Mouse (Mus musculus) midbrain, postnatal 0 days (tissue): ENCODE data around the gene Rnf2. TPM values are rescaled to one million over a fixed set of nuclear protein-coding genes. Genes with fewer than 3 reads are reported as not detected.
"Not testable (repeated sequence)": the region's sequence is repeated elsewhere in the genome, so short reads cannot be mapped to it uniquely, and the experiment has no call there.

Experiments used
- ATAC-seq: fragments of 200-750 bp; cut with Nextera tagmentation; 2 replicates; pipeline ENCODE4 v1.8.0; 2017; ENCODE audit warnings: moderate number of reproducible peaks, mild to moderate bottlenecking, moderate TSS enrichment, moderate library complexity; ENCODE audit not compliant: low FRiP score
- DNase-seq: peaks from one replicate; pipeline ENCODE4 v3.0.0-alpha.2; 2015; ENCODE audit warnings: low spot score
- H3K27ac ChIP-seq: fragments of 300-500 bp; sonication (generic); 2 replicates; pipeline ENCODE4 v1.5.1; 2014; ENCODE audit warnings: low read depth, mild to moderate bottlenecking, low read length, mixed read lengths
- H3K27me3 ChIP-seq: fragments of 300-500 bp; sonication (generic); 2 replicates; pipeline ENCODE4 v1.6.1; 2014; ENCODE audit warnings: low read length, control low read depth, mixed read lengths; ENCODE audit not compliant: insufficient read depth
- H3K36me3 ChIP-seq: fragments of 300-500 bp; sonication (generic); 2 replicates; pipeline ENCODE4 v1.6.1; 2014; ENCODE audit warnings: low read length, control low read depth, mixed read lengths; ENCODE audit not compliant: insufficient read depth
- H3K4me1 ChIP-seq: fragments of 300-500 bp; sonication (generic); 2 replicates; pipeline ENCODE4 v1.6.1; 2014; ENCODE audit warnings: mild to moderate bottlenecking, control low read depth, antibody characterized with exemption, low read length, mixed read lengths; ENCODE audit not compliant: insufficient read depth
- H3K4me2 ChIP-seq: fragments of 300-500 bp; sonication (generic); 2 replicates; pipeline ENCODE4 v1.6.1; 2014; ENCODE audit warnings: low read depth, mild to moderate bottlenecking, low read length, mixed read lengths; ENCODE audit not compliant: poor library complexity, severe bottlenecking
- H3K4me3 ChIP-seq: fragments of 300-500 bp; sonication (generic); 2 replicates; pipeline ENCODE4 v1.5.1; 2014; ENCODE audit warnings: low read depth, mild to moderate bottlenecking, low read length, moderate library complexity
- H3K9ac ChIP-seq: fragments of 300-500 bp; sonication (generic); replicated peaks from 2 replicates; pipeline ENCODE4 v1.6.1; 2014; ENCODE audit warnings: mild to moderate bottlenecking, low read length, moderate library complexity, mixed read lengths; ENCODE audit not compliant: poor library complexity, severe bottlenecking
- H3K9me3 ChIP-seq: fragments of 300-500 bp; sonication (generic); 2 replicates; pipeline ENCODE4 v1.6.1; 2016; ENCODE audit warnings: low read length, control low read depth
- CTCF ChIP-seq: IDR thresholded peaks from 2 replicates; pipeline ENCODE4 v1.5.1; 2016; ENCODE audit warnings: antibody characterized with exemption, mild to moderate bottlenecking
- whole genome bisulfite sequencing: fragments of 180-500 bp; shearing (Covaris S2); extraction: QIAGEN DNeasy Blood & Tissue Kit; methylation state at CpG from one replicate; pipeline ENCODE4 v1.1.7; 2014; 5-methylcytosine and 5-hydroxymethylcytosine counted together
- polyA plus RNA-seq: library from polyadenylated mRNA; unstranded; fragments of >200 nt; fragmentation: Nextera tagmentation; extraction: Ambion mirVana; gene quantifications from 2 replicates; pipeline ENCODE4 v1.2.1, GENCODE M21; 2015
- total RNA-seq: library from RNA; depleted of rRNA; stranded (reverse); fragments of >200 nt; gene quantifications from 2 replicates; pipeline ENCODE4 v1.2.3, GENCODE M21; 2014

Rnf2 gene
- total and polyA plus RNA-seq, 2 experiments from 2014 or later = 68.1 to 77.8 TPM

DNA sequence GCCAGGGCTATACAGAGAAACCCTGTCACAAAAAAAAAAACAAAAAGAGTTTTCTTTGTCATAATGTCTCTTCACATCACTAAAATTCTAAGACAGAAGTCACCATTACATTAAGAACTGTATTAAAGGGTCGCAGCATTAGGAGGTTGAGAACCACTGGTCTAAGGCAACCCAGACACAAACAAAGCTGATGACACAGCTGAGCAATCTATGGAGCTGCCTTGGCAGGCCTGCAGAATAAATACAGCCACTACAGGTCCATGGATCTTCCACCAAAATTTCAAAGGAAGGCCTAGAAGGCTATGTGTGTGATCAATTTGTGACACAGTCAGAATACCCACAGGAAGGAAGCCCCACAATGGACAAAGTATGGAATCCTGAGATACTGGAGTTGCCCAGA is 18.3 kb downstream of the Rnf2 start:
- no peak for ATAC-seq
- no peak for TF ChIP-seq CTCF
- H3K36me3 ChIP-seq = no peaks in the 10 kb centered on the region; the same call in 1 of the 2 replicates
- DNase-seq = no peak
- no peak overlapping the region for H3K4me3 ChIP-seq
- WGBS = 100% methylated on average over 1 of the region's 1 CpGs
- H3K27ac ChIP-seq = no peak overlapping the region
- no peaks in the 10 kb centered on the region for H3K9me3 ChIP-seq
- H3K4me1 ChIP-seq = no peaks in the 10 kb centered on the region
- H3K9ac ChIP-seq = no peak overlapping the region
- H3K27me3 ChIP-seq = no peaks in the 10 kb centered on the region
- H3K4me2 ChIP-seq = no peak overlapping the region

DNA sequence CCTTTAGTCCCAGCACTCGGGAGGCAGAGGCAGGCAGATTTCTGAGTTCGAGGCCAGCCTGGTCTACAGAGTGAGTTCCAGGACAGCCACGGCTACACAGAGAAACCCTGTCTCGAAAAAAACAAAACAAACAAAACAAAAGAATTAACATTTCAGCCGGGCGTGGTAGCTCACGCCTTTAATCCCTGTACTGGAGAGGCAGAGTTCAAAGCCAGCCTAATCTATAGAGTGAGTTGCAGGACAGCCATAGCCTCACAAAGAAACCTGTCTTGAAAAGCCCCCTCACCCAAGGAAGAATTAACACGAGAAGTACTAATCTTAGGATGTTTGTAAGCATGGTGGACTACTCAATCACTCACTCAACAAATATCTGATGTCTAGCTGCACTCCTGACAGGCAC is 28.4 kb downstream of the Rnf2 start:
- H3K36me3 ChIP-seq = peaks cover 40% of the 10 kb centered on the region
- not testable (repeated sequence) for H3K4me1 ChIP-seq, H3K4me2 ChIP-seq, H3K9ac ChIP-seq, H3K27ac ChIP-seq, DNase-seq, ATAC-seq, H3K9me3 ChIP-seq, H3K27me3 ChIP-seq, H3K4me3 ChIP-seq
- 89% methylated on average over 8 of the region's 8 CpGs for WGBS

GRCm38 (mm10) chr1:151471429-151471828 is 29.3 kb downstream of the Rnf2 start:
- no peaks in the 10 kb centered on the region for H3K9me3 ChIP-seq
- H3K36me3 ChIP-seq = peaks cover 34% of the 10 kb centered on the region
- WGBS = 43% methylated on average over 7 of the region's 7 CpGs
- DNase-seq = no peak
- no peak for ATAC-seq
- no peak overlapping the region for H3K4me3 ChIP-seq
- no peak overlapping the region for H3K27ac ChIP-seq
- no peak for TF ChIP-seq CTCF
- H3K4me2 ChIP-seq = no peak overlapping the region
- no peaks in the 10 kb centered on the region for H3K4me1 ChIP-seq
- no peak overlapping the region for H3K9ac ChIP-seq
- no peaks in the 10 kb centered on the region for H3K27me3 ChIP-seq

DNA sequence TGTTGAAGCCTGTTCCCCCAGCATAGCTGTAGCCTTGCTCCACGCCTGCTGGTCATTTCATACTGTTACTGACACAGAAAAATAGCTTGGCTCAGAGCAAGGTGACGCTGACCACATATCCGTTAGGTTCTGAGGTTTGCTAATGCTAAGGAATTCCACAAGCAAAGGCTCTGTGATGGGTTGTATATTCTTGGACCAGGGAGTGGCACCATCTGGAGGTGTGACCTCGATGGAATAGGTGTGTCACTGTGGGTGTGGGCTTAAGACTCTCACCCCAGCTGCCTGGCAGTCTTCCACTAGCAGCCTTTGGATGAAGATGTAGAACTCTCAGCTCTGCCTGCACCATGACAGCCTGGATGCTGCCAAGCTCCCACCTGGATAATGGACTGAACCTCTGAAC is 34.2 kb downstream of the Rnf2 start:
- no peak overlapping the region for H3K4me3 ChIP-seq
- H3K27ac ChIP-seq = no peak overlapping the region
- no peaks in the 10 kb centered on the region for H3K27me3 ChIP-seq
- peaks cover 10% of the 10 kb centered on the region for H3K36me3 ChIP-seq
- ATAC-seq = no peak
- no peak for DNase-seq
- WGBS = 87% methylated on average over 4 of the region's 4 CpGs
- H3K4me1 ChIP-seq = no peaks in the 10 kb centered on the region
- TF ChIP-seq CTCF = no peak
- no peak overlapping the region for H3K4me2 ChIP-seq
- no peaks in the 10 kb centered on the region for H3K9me3 ChIP-seq
- H3K9ac ChIP-seq = no peak overlapping the region

GRCm38 (mm10) chr1:151464914-151465313 is 35.8 kb downstream of the Rnf2 start:
- DNase-seq = no peak
- Histone ChIP-seq H3K36me3 (peaks cover 11% of the 10 kb centered on the region), H3K4me1 (no peaks in the 10 kb centered on the region), H3K27ac (no peak overlapping the region), H3K4me2 (no peak overlapping the region), H3K9ac (no peak overlapping the region), H3K27me3 (no peaks in the 10 kb centered on the region), H3K4me3 (no peak overlapping the region), H3K9me3 (no peaks in the 10 kb centered on the region)
- TF ChIP-seq CTCF = no peak
- no peak for ATAC-seq
- 74% methylated on average over 4 of the region's 4 CpGs for WGBS

DNA sequence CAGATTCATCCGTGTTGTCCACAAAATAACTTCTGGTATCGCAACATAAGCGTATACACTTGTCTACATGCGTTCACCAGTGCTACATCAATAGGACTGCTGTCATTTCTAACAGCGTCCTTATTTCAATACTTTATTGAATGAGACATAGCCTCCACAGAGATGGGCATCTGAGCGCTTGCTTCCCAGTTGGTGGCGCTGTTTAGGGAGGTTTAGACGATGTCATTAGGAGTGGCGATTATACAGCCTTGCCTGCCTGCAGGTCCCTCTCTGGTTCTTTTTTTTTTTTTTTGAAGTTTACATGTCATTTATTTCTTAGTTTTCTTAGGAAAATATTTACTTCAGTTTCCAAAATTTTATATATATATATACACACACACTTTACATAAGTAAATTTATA is 39.5 kb downstream of the Rnf2 start:
- Histone ChIP-seq H3K27ac (no peak overlapping the region), H3K4me3 (no peak overlapping the region), H3K9ac (no peak overlapping the region), H3K9me3 (no peaks in the 10 kb centered on the region), H3K27me3 (no peaks in the 10 kb centered on the region), H3K36me3 (peaks cover 28% of the 10 kb centered on the region), H3K4me2 (no peak overlapping the region), H3K4me1 (no peaks in the 10 kb centered on the region)
- peak; percentile 58 for TF ChIP-seq CTCF
- peak; percentile 22 for DNase-seq
- ATAC-seq = no peak
- 75% methylated on average over 9 of the region's 9 CpGs for WGBS

DNA sequence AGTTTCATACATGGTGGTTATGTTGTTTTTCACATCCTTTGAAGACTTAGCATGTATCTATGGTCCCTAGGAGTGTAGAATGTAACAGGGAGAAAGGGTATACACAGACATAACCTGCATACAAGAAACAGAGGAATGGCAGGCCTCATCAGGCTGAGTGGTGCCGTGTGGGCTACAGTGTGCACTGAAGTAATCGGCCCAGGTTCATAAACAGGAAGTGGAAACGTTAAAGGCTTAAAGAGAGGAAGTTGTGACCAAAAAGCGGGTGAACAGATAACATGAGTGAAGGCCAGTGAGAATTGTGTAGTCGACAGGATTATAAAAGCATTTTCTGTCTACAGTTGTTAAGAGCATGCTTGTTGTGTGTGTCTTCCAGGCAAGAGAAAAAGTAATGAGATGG is 43.7 kb downstream of the Rnf2 start:
- TF ChIP-seq CTCF = no peak
- ATAC-seq (no peak), DNase-seq (no peak)
- H3K9me3 ChIP-seq = no peaks in the 10 kb centered on the region
- H3K4me2 ChIP-seq = no peak overlapping the region
- no peaks in the 10 kb centered on the region for H3K27me3 ChIP-seq
- H3K9ac ChIP-seq = no peak overlapping the region
- peaks cover 37% of the 10 kb centered on the region for H3K36me3 ChIP-seq
- 88% methylated on average over 5 of the region's 5 CpGs for WGBS
- no peaks in the 10 kb centered on the region for H3K4me1 ChIP-seq
- no peak overlapping the region for H3K27ac ChIP-seq
- no peak overlapping the region for H3K4me3 ChIP-seq
